Mouse (Mus musculus): ENCODE results near the gene Sdf4. TPM values are rescaled to one million over a fixed set of nuclear protein-coding genes. Genes with fewer than 3 reads are reported as not detected.

The Sdf4 gene
- polyA plus RNA-seq (2014; fragmentation: Nextera tagmentation; extraction: Ambion mirVana): 136 and 143 TPM in 2 replicates

- Histone ChIP-seq H3K4me3 (ENCODE audit: low read depth, low read length) (peak within 1 kb of the TSS; percentile 85), H3K9me3 (ENCODE audit: control insufficient read depth, low read length) (no peaks in the 10 kb centered on the region), H3K9ac (ENCODE audit: low read depth, low read length) (peak within 1 kb of the TSS; percentile 79), H3K27ac (ENCODE audit: low read depth, low read length) (peak within 1 kb of the TSS; percentile 92), H3K4me1 (replicated peaks; ENCODE audit: control insufficient read depth, insufficient read depth, low read length) (peaks cover 13% of the 10 kb centered on the region), H3K27me3 (ENCODE audit: control insufficient read depth, insufficient read depth, low read length) (no peaks in the 10 kb centered on the region), H3K36me3 (ENCODE audit: control insufficient read depth, insufficient read depth, low read length) (no peaks in the 10 kb centered on the region), H3K4me2 (replicated peaks; ENCODE audit: low read depth, low read length) (peak within 1 kb of the TSS; percentile 98)
- DNase-seq (ENCODE audit: low spot score): peak; percentile 87
- under 1% methylated on average over 96 of the region's 99 CpGs for WGBS
- peak; percentile 87 for ATAC-seq (ENCODE audit: low FRiP score)
Measured at GRCm38 (mm10) chr4:155992241-155992905, at the start of gene Sdf4, which contains the start of gene B3galt6. Gene Sdf4, plus strand, starts transcription at chr4:155992872. Gene B3galt6, minus strand, starts transcription at chr4:155992649.

DNA sequence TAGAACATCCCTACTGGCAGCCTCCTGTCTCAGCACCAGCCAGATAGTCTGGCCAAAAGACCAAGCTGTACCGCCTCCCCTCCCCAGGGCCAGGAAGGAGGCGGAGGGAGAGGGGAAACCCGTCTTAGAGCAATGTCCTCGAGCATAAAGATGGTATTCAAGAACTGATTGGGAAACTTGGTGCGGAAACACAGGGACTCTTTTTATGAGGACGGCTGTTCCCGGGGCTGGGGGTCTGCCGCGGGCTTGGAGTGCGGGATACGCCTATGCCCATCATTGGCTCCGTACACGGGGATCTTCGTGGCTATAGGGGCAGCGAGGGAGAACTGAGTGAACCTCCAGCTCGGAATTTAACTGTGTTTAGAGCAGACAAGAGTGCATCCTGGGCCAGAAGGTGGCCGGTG, 49.6 kb upstream of the Sdf4 start:
- DNase-seq (ENCODE audit: low spot score) (no peak), ATAC-seq (ENCODE audit: low FRiP score) (peak; percentile 63)
- peak overlapping the region; percentile 70 for H3K27ac ChIP-seq (ENCODE audit: low read depth, low read length)
- no peaks in the 10 kb centered on the region; the same call in 1 of the 2 replicates for H3K36me3 ChIP-seq (ENCODE audit: control insufficient read depth, insufficient read depth, low read length)
- peak overlapping the region; percentile 99 for H3K4me3 ChIP-seq (ENCODE audit: low read depth, low read length)
- peak overlapping the region; percentile 91 for H3K9ac ChIP-seq (ENCODE audit: low read depth, low read length)
- peaks cover 4% of the 10 kb centered on the region; the same call in 1 of the 2 replicates for H3K4me1 ChIP-seq (replicated peaks; ENCODE audit: control insufficient read depth, insufficient read depth, low read length)
- peak overlapping the region; percentile 89 for H3K4me2 ChIP-seq (replicated peaks; ENCODE audit: low read depth, low read length)
- no peaks in the 10 kb centered on the region for H3K9me3 ChIP-seq (ENCODE audit: control insufficient read depth, low read length)
- H3K27me3 ChIP-seq (ENCODE audit: control insufficient read depth, insufficient read depth, low read length): no peaks in the 10 kb centered on the region
- WGBS: 2% methylated on average over 16 of the region's 17 CpGs

DNA sequence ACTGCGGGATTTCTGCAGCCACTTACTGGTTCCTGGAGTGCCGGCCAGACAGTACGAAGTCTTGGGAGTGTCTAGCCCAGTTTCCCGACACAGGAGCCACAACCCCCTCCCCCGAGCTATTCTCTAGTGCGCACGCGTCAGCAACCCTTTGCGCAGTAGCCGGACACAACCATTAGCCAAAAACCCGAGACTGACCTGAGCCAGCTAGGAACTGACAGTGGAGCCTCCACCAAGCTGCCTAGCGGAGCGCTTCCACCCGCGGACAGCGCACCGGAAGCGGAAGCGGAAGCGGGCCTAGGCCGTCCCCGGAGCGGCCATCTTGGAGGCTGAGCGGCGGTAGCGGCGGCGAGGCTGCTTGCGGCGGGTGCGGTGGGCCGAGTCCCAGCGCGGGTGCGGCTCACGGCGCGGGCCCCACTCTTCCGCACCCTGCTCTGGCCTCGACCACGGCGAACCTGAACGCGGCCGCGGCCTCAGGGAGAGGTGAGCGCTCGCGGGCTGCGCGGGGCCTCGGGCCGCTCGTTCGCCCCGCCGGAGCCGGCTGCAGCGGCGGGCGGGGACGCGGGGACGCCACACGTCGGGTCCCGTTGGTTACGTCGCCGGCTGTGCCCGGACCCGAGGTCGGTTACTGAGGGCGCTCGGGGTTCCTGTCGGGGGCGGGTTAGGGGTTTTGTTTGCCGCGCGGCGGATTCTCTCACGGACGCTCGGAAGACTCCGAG, 49.0 kb upstream of the Sdf4 start, which contains the start of gene Ube2j2:
Gene Ube2j2, plus strand, starts transcription at position 298 of the 716 bp plus-strand sequence.
- Histone ChIP-seq H3K27me3 (ENCODE audit: control insufficient read depth, insufficient read depth, low read length) (no peaks in the 10 kb centered on the region), H3K4me3 (ENCODE audit: low read depth, low read length) (peak within 1 kb of the TSS; percentile 99), H3K4me2 (replicated peaks; ENCODE audit: low read depth, low read length) (peak within 1 kb of the TSS; percentile 89), H3K36me3 (ENCODE audit: control insufficient read depth, insufficient read depth, low read length) (no peaks in the 10 kb centered on the region; the same call in 1 of the 2 replicates), H3K27ac (ENCODE audit: low read depth, low read length) (peak within 1 kb of the TSS; percentile 78), H3K9ac (ENCODE audit: low read depth, low read length) (peak within 1 kb of the TSS; percentile 91), H3K4me1 (replicated peaks; ENCODE audit: control insufficient read depth, insufficient read depth, low read length) (peaks cover 4% of the 10 kb centered on the region; the same call in 1 of the 2 replicates), H3K9me3 (ENCODE audit: control insufficient read depth, low read length) (no peaks in the 10 kb centered on the region)
- under 1% methylated on average over 60 of the region's 85 CpGs for WGBS
- DNase-seq (ENCODE audit: low spot score): peak; percentile 97
- peak; percentile 98 for ATAC-seq (ENCODE audit: low FRiP score)

DNA sequence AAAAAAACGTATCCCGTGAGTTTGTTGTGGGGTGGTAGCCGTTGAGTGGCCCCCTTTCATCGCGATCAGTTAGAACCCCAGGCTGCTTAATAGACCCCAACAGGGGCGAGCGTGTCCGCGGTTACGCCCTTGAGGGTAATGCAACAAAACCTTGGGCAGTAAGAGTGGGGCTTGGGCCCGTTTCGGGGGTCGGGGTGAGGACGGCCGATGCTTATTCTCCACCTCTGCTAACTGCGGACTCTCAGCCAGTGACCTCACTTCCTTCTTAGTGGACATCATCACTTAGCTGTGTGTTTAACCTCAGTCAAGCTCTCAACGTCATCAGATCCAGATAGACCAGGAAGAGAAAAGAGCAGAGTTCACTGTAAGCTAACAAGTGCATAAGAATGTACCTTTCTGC, 48.4 kb upstream of the Sdf4 start:
- Histone ChIP-seq H3K4me2 (replicated peaks; ENCODE audit: low read depth, low read length) (peak overlapping the region; percentile 84), H3K36me3 (ENCODE audit: control insufficient read depth, insufficient read depth, low read length) (no peaks in the 10 kb centered on the region; the same call in none of the 2 replicates), H3K4me1 (replicated peaks; ENCODE audit: control insufficient read depth, insufficient read depth, low read length) (peaks cover 4% of the 10 kb centered on the region; the same call in 1 of the 2 replicates), H3K4me3 (ENCODE audit: low read depth, low read length) (peak overlapping the region; percentile 99), H3K9me3 (ENCODE audit: control insufficient read depth, low read length) (no peaks in the 10 kb centered on the region), H3K9ac (ENCODE audit: low read depth, low read length) (peak overlapping the region; percentile 91), H3K27me3 (ENCODE audit: control insufficient read depth, insufficient read depth, low read length) (no peaks in the 10 kb centered on the region), H3K27ac (ENCODE audit: low read depth, low read length) (no peak overlapping the region)
- 0% methylated on average over 17 of the region's 17 CpGs for whole genome bisulfite sequencing
- peak; percentile 24; the same call in 1 of the 2 replicates for ATAC-seq (ENCODE audit: low FRiP score)
- peak; percentile 30 for DNase-seq (ENCODE audit: low spot score)

DNA sequence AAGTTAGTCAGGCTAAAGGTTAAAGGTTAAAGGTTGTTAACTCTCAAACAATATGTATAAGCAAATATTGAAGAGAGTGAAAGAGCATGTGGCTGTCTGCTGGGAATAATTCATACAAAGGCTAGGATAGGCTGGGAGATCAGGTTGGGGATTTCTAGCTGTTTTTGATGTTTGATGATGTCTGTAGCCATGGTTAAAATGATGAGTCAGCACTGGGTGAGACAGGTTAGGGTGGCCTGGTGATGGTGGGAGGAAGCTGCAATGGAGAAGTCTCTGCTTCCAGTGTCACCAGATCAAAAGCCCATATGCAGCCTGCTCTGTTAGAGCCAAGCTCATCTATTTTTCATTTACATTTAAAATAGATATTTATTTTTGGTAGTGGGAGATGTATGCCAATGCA, 45.6 kb upstream of the Sdf4 start:
- Histone ChIP-seq H3K4me3 (ENCODE audit: low read depth, low read length) (no peak overlapping the region), H3K4me2 (replicated peaks; ENCODE audit: low read depth, low read length) (no peak overlapping the region), H3K27me3 (ENCODE audit: control insufficient read depth, insufficient read depth, low read length) (no peaks in the 10 kb centered on the region), H3K27ac (ENCODE audit: low read depth, low read length) (no peak overlapping the region), H3K4me1 (replicated peaks; ENCODE audit: control insufficient read depth, insufficient read depth, low read length) (peaks cover 4% of the 10 kb centered on the region; the same call in 1 of the 2 replicates), H3K9me3 (ENCODE audit: control insufficient read depth, low read length) (no peaks in the 10 kb centered on the region), H3K9ac (ENCODE audit: low read depth, low read length) (no peak overlapping the region), H3K36me3 (ENCODE audit: control insufficient read depth, insufficient read depth, low read length) (peaks cover 5% of the 10 kb centered on the region)
- no peak for DNase-seq (ENCODE audit: low spot score)
- no peak for ATAC-seq (ENCODE audit: low FRiP score)

DNA sequence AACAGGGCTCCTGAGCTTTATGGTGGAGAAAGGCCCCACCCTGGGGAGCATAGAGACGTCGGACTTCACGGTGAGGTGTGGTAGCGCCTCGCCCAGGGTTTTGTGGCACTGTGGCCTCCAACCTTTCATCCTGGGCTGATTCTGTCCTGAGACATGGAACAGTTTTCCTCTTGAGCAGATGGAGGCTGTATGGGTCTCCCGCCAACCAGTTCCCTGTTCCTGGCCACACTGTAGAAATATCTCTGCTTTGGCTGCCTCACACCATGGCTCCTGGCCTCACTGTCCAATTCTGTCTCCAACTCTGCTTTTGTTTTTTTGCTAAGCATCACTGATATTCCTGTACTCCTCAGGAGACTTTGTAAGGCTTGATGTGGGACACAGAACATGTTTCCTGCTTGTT, 37.2 kb upstream of the Sdf4 start:
- H3K27me3 ChIP-seq (ENCODE audit: control insufficient read depth, insufficient read depth, low read length): no peaks in the 10 kb centered on the region
- no peak overlapping the region for H3K27ac ChIP-seq (ENCODE audit: low read depth, low read length)
- peaks cover 5% of the 10 kb centered on the region; the same call in 1 of the 2 replicates for H3K36me3 ChIP-seq (ENCODE audit: control insufficient read depth, insufficient read depth, low read length)
- DNase-seq (ENCODE audit: low spot score) (no peak), ATAC-seq (ENCODE audit: low FRiP score) (no peak)
- no peaks in the 10 kb centered on the region for H3K4me1 ChIP-seq (replicated peaks; ENCODE audit: control insufficient read depth, insufficient read depth, low read length)
- no peak overlapping the region for H3K9ac ChIP-seq (ENCODE audit: low read depth, low read length)
- no peaks in the 10 kb centered on the region for H3K9me3 ChIP-seq (ENCODE audit: control insufficient read depth, low read length)
- WGBS: 95% methylated on average over 6 of the region's 6 CpGs
- no peak overlapping the region for H3K4me3 ChIP-seq (ENCODE audit: low read depth, low read length)
- H3K4me2 ChIP-seq (replicated peaks; ENCODE audit: low read depth, low read length): no peak overlapping the region

DNA sequence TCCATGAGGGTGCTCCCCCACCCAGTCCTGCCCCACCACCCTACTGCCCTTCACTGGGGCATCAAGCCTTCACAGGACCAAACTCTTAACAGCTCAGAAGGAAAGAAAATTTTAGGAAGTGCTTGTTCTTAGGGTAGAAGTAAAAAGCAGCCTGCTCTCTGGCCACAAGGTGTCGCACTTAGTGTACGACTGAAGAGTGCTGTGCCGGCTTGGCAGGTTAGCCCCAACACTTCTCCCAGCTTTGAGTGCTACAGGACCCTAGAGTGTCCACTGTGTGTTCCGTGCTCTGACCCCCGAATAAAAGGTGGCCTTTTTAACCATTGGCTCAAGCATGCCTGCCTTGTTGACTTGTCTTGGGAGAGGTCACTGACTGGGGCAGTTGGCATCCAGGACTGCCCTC, 33.4 kb upstream of the Sdf4 start:
- H3K27me3 ChIP-seq (ENCODE audit: control insufficient read depth, insufficient read depth, low read length): no peaks in the 10 kb centered on the region
- DNase-seq (ENCODE audit: low spot score): peak; percentile 87
- H3K4me2 ChIP-seq (replicated peaks; ENCODE audit: low read depth, low read length): no peak overlapping the region
- H3K9me3 ChIP-seq (ENCODE audit: control insufficient read depth, low read length): no peaks in the 10 kb centered on the region
- no peak overlapping the region for H3K27ac ChIP-seq (ENCODE audit: low read depth, low read length)
- H3K9ac ChIP-seq (ENCODE audit: low read depth, low read length): no peak overlapping the region
- WGBS: 11% methylated on average over 5 of the region's 5 CpGs
- ATAC-seq (ENCODE audit: low FRiP score): 0 out of 2 replicates have a peak, but pooled peaks have one; percentile 49
- H3K36me3 ChIP-seq (ENCODE audit: control insufficient read depth, insufficient read depth, low read length): no peaks in the 10 kb centered on the region
- peaks cover 2% of the 10 kb centered on the region; the same call in 1 of the 2 replicates for H3K4me1 ChIP-seq (replicated peaks; ENCODE audit: control insufficient read depth, insufficient read depth, low read length)
- H3K4me3 ChIP-seq (ENCODE audit: low read depth, low read length): no peak overlapping the region

GRCm38 (mm10) chr4:155962167-155962971, 30.3 kb upstream of the Sdf4 start, which contains the start of gene C1qtnf12:
Gene C1qtnf12, plus strand, starts transcription at chr4:155962318.
- H3K4me2 ChIP-seq (replicated peaks; ENCODE audit: low read depth, low read length): peak within 1 kb of the TSS; percentile 90
- H3K27ac ChIP-seq (ENCODE audit: low read depth, low read length): 0 out of 2 replicates have a peak within 1 kb of the TSS, but pooled peaks have one; percentile 10
- ATAC-seq (ENCODE audit: low FRiP score): peak; percentile 79
- peak within 1 kb of the TSS; percentile 71 for H3K9ac ChIP-seq (ENCODE audit: low read depth, low read length)
- H3K4me1 ChIP-seq (replicated peaks; ENCODE audit: control insufficient read depth, insufficient read depth, low read length): peaks cover 2% of the 10 kb centered on the region; the same call in 1 of the 2 replicates
- H3K27me3 ChIP-seq (ENCODE audit: control insufficient read depth, insufficient read depth, low read length): no peaks in the 10 kb centered on the region
- DNase-seq (ENCODE audit: low spot score): peak; percentile 53
- H3K9me3 ChIP-seq (ENCODE audit: control insufficient read depth, low read length): no peaks in the 10 kb centered on the region
- no peaks in the 10 kb centered on the region for H3K36me3 ChIP-seq (ENCODE audit: control insufficient read depth, insufficient read depth, low read length)
- H3K4me3 ChIP-seq (ENCODE audit: low read depth, low read length): peak within 1 kb of the TSS; percentile 41
- WGBS: 1% methylated on average over 30 of the region's 42 CpGs
